Mouse (Mus musculus) kidney, embryonic 14.5 days (tissue): Measurements from ENCODE around the gene Pde8a. TPM values are rescaled to one million over a fixed set of nuclear protein-coding genes. Genes with fewer than 3 reads are reported as not detected.

Source experiments
- ATAC-seq: fragments of 200-750 bp; cut with Nextera tagmentation; 2 replicates; pipeline ENCODE4 v1.8.0; 2017; ENCODE audit warnings: moderate number of reproducible peaks, mild to moderate bottlenecking, moderate TSS enrichment, moderate library complexity; ENCODE audit not compliant: low FRiP score, low TSS enrichment
- H3K27ac ChIP-seq: fragments of 300-500 bp; sonication (generic); 2 replicates; pipeline ENCODE4 v1.5.1; 2014; ENCODE audit warnings: low read depth, mild to moderate bottlenecking, low read length, moderate library complexity, mixed read lengths
- H3K27me3 ChIP-seq: fragments of 300-500 bp; sonication (generic); 2 replicates; pipeline ENCODE4 v1.6.1; 2014; ENCODE audit warnings: mild to moderate bottlenecking, low read length; ENCODE audit not compliant: control insufficient read depth, insufficient read depth
- H3K36me3 ChIP-seq: fragments of 300-500 bp; sonication (generic); 2 replicates; pipeline ENCODE4 v1.6.1; 2014; ENCODE audit warnings: low read length, mixed read lengths; ENCODE audit not compliant: control insufficient read depth, insufficient read depth
- H3K4me1 ChIP-seq: fragments of 300-500 bp; sonication (generic); 2 replicates; pipeline ENCODE4 v1.6.1; 2014; ENCODE audit warnings: low read length, mixed read lengths; ENCODE audit not compliant: control insufficient read depth, insufficient read depth
- H3K4me2 ChIP-seq: fragments of 300-500 bp; sonication (generic); replicated peaks from 2 replicates; pipeline ENCODE4 v1.6.1; 2014; ENCODE audit warnings: low read depth, mild to moderate bottlenecking, low read length
- H3K4me3 ChIP-seq: fragments of 300-500 bp; sonication (generic); 2 replicates; pipeline ENCODE4 v1.5.1; 2014; ENCODE audit warnings: mild to moderate bottlenecking, low read length
- H3K9ac ChIP-seq: fragments of 300-500 bp; sonication (generic); 2 replicates; pipeline ENCODE4 v1.6.1; 2014; ENCODE audit warnings: low read depth, mild to moderate bottlenecking, low read length, moderate library complexity
- H3K9me3 ChIP-seq: fragments of 300-500 bp; sonication (generic); 2 replicates; pipeline ENCODE4 v1.6.1; 2016; ENCODE audit warnings: low read length; ENCODE audit not compliant: control insufficient read depth
- WGBS: fragments of 180-500 bp; shearing (Covaris S2); extraction: QIAGEN DNeasy Blood & Tissue Kit; methylation state at CpG from one replicate; pipeline ENCODE4 v1.1.7; 2014; 5-methylcytosine and 5-hydroxymethylcytosine counted together
- polyA plus RNA-seq: library from polyadenylated mRNA; unstranded; fragments of >200 nt; fragmentation: Nextera tagmentation; extraction: Ambion mirVana; gene quantifications from 2 replicates; pipeline ENCODE4 v1.2.1, GENCODE M21; 2014

Pde8a gene
- polyA plus RNA-seq, 1 experiment from 2014 or later: 7.6 TPM

- ATAC-seq: no peak
- no peaks in the 10 kb centered on the region for H3K36me3 ChIP-seq
These were observed 91.3 kb downstream of the Pde8a start for GRCm38 (mm10) chr7:81304675-81305074.

GRCm38 (mm10) chr7:81307735-81308134 lies 94.3 kb downstream of the Pde8a start:
- no peaks in the 10 kb centered on the region for H3K4me1 ChIP-seq
- no peak overlapping the region for H3K4me2 ChIP-seq
- no peak overlapping the region for H3K4me3 ChIP-seq
- H3K36me3 ChIP-seq: no peaks in the 10 kb centered on the region
- no peaks in the 10 kb centered on the region for H3K27me3 ChIP-seq
- no peak for ATAC-seq
- H3K9ac ChIP-seq: no peak overlapping the region
- no peak overlapping the region for H3K27ac ChIP-seq
- H3K9me3 ChIP-seq: no peaks in the 10 kb centered on the region
- 67% methylated on average over 8 of the region's 8 CpGs for WGBS

More at GRCm38 (mm10) chr7:81304675-81305074, 91.3 kb downstream of the Pde8a start:
- WGBS: 86% methylated on average over 5 of the region's 5 CpGs
- Histone ChIP-seq H3K4me2 (no peak overlapping the region), H3K9ac (no peak overlapping the region), H3K4me1 (no peaks in the 10 kb centered on the region), H3K9me3 (no peaks in the 10 kb centered on the region), H3K4me3 (no peak overlapping the region), H3K27me3 (no peaks in the 10 kb centered on the region), H3K27ac (no peak overlapping the region)

GRCm38 (mm10) chr7:81309247-81309646 lies 95.9 kb downstream of the Pde8a start:
- no peaks in the 10 kb centered on the region for H3K9me3 ChIP-seq
- H3K36me3 ChIP-seq: no peaks in the 10 kb centered on the region
- ATAC-seq: no peak
- H3K27ac ChIP-seq: no peak overlapping the region
- H3K4me3 ChIP-seq: no peak overlapping the region
- no peak overlapping the region for H3K9ac ChIP-seq
- no peaks in the 10 kb centered on the region for H3K27me3 ChIP-seq
- H3K4me2 ChIP-seq: no peak overlapping the region
- no peaks in the 10 kb centered on the region for H3K4me1 ChIP-seq
- WGBS: 86% methylated on average over 6 of the region's 6 CpGs

GRCm38 (mm10) chr7:81311130-81311529 lies 97.7 kb downstream of the Pde8a start:
- H3K4me1 ChIP-seq: no peaks in the 10 kb centered on the region
- no peak overlapping the region for H3K9ac ChIP-seq
- 92% methylated on average over 1 of the region's 1 CpGs for whole genome bisulfite sequencing
- no peak for ATAC-seq
- H3K36me3 ChIP-seq: no peaks in the 10 kb centered on the region
- no peak overlapping the region for H3K4me2 ChIP-seq
- no peak overlapping the region for H3K27ac ChIP-seq
- no peaks in the 10 kb centered on the region for H3K27me3 ChIP-seq
- no peaks in the 10 kb centered on the region for H3K9me3 ChIP-seq
- no peak overlapping the region for H3K4me3 ChIP-seq

- H3K4me2 ChIP-seq: no peak overlapping the region
- no peak overlapping the region for H3K27ac ChIP-seq
- H3K4me1 ChIP-seq: no peaks in the 10 kb centered on the region
- H3K9me3 ChIP-seq: no peaks in the 10 kb centered on the region
- no peak overlapping the region for H3K9ac ChIP-seq
- ATAC-seq: no peak
- H3K27me3 ChIP-seq: no peaks in the 10 kb centered on the region
- H3K36me3 ChIP-seq: no peaks in the 10 kb centered on the region
- H3K4me3 ChIP-seq: no peak overlapping the region
These were observed 98.2 kb downstream of the Pde8a start for GRCm38 (mm10) chr7:81311581-81311980.

GRCm38 (mm10) chr7:81315583-81315982 lies 102.2 kb downstream of the Pde8a start:
- Histone ChIP-seq H3K9me3 (no peaks in the 10 kb centered on the region), H3K9ac (no peak overlapping the region), H3K27me3 (no peaks in the 10 kb centered on the region), H3K27ac (no peak overlapping the region), H3K4me1 (no peaks in the 10 kb centered on the region), H3K36me3 (no peaks in the 10 kb centered on the region), H3K4me2 (no peak overlapping the region), H3K4me3 (no peak overlapping the region)
- no peak for ATAC-seq
- 60% methylated on average over 8 of the region's 8 CpGs for WGBS

GRCm38 (mm10) chr7:81319749-81320148 lies 106.4 kb downstream of the Pde8a start:
- H3K27ac ChIP-seq: no peak overlapping the region
- no peak overlapping the region for H3K4me2 ChIP-seq
- no peaks in the 10 kb centered on the region for H3K36me3 ChIP-seq
- no peaks in the 10 kb centered on the region for H3K9me3 ChIP-seq
- H3K27me3 ChIP-seq: no peaks in the 10 kb centered on the region
- ATAC-seq: no peak
- H3K4me3 ChIP-seq: no peak overlapping the region
- H3K4me1 ChIP-seq: no peaks in the 10 kb centered on the region
- no peak overlapping the region for H3K9ac ChIP-seq
- WGBS: 53% methylated on average over 6 of the region's 6 CpGs

- Histone ChIP-seq H3K9ac (no peak overlapping the region), H3K4me2 (no peak overlapping the region), H3K27ac (no peak overlapping the region), H3K9me3 (no peaks in the 10 kb centered on the region), H3K4me1 (no peaks in the 10 kb centered on the region), H3K36me3 (no peaks in the 10 kb centered on the region), H3K27me3 (no peaks in the 10 kb centered on the region), H3K4me3 (no peak overlapping the region)
- ATAC-seq: peak; percentile 15; the same call in 1 of the 2 replicates
- WGBS: 82% methylated on average over 5 of the region's 5 CpGs
These were observed 108.4 kb downstream of the Pde8a start for GRCm38 (mm10) chr7:81321776-81322175.

GRCm38 (mm10) chr7:81326043-81326442 lies 112.6 kb downstream of the Pde8a start:
- ATAC-seq: no peak
- H3K4me1 ChIP-seq: no peaks in the 10 kb centered on the region
- no peak overlapping the region for H3K9ac ChIP-seq
- no peaks in the 10 kb centered on the region for H3K27me3 ChIP-seq
- no peak overlapping the region for H3K27ac ChIP-seq
- no peak overlapping the region for H3K4me2 ChIP-seq
- WGBS: 86% methylated on average over 12 of the region's 12 CpGs
- no peak overlapping the region for H3K4me3 ChIP-seq
- H3K9me3 ChIP-seq: no peaks in the 10 kb centered on the region
- H3K36me3 ChIP-seq: 0 out of 2 replicates have a peak, but pooled peaks cover 5% of the 10 kb centered on the region
